Mouse (Mus musculus) retina, postnatal 7 days (tissue): Measurements from ENCODE around the gene Vax1.

ENCODE experiments used
- DNase-seq: peaks from one replicate; pipeline ENCODE4 v3.0.0-alpha.2; 2012; ENCODE audit warnings: low read depth, low spot score

Vax1 gene

GRCm38 (mm10) chr19:59169143-59169935, 517 bp downstream of the Vax1 start:
- DNase-seq = no peak

GRCm38 (mm10) chr19:59168386-59168905, 1.4 kb downstream of the Vax1 start:
- no peak for DNase-seq

DNA sequence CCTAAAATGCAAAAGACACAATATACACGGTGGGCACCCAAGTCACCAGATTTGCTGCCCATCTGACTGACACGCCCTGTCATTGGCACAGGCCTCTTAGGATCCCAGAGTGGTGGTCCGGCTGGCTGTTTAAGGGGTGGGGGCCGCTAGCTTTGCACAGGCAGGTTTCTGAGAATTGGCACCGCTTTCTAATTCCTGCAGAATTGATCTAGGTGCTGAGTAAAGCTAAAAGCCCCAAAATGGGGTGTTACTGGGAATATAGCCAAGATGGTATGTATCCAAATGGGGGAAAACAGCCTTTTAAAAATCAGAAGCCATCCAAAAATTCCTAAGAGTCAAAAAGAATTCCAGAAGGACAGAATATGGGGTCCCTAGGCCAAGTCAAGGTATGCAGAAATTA, 2.0 kb downstream of the Vax1 start:
- DNase-seq = no peak

DNA sequence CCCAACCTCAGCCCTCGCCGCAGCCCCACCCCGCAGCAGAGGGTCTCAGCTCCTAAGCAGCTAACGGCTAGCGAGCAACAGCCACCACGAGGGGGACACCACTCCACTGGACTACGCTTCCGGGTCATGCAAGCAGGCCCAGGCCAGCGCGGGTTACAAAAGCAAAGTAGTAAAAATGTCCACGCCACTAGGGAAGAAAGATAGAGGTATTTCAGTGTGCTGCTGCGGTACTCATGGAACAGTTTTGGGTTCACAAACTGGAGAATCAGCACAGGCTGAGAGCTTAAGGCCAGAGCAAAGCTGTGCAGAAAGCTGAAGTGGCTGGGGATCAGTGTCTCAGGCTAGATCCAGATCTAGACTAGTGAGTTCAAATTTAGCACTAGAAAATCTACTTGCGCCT, 3.0 kb downstream of the Vax1 start:
- no peak for DNase-seq

GRCm38 (mm10) chr19:59166311-59166761, 3.5 kb downstream of the Vax1 start:
- DNase-seq = no peak

- no peak for DNase-seq
These were observed 4.3 kb downstream of the Vax1 start for GRCm38 (mm10) chr19:59165577-59165976.

- no peak for DNase-seq
These were observed 4.8 kb downstream of the Vax1 start for GRCm38 (mm10) chr19:59164896-59165560.

DNA sequence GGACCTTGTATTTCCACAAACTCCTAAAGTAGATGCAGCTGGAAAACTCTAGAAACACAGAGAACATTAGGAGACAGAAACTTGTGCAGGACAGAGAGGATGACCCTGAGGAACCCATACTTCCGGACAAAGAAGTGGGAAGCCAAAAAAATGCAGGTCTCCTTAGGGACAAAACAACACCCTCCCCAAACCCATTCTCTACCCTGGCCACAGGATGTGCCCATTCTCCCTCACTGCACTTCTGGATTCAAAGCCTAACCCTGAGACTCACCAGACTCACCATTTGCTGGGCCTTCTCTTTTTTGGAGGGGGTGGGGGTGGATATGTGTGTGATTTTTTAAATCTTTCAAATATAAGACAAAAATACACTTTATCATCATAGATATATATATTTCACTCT, 5.7 kb downstream of the Vax1 start:
- no peak for DNase-seq

- DNase-seq = no peak
These were observed 13.2 kb downstream of the Vax1 start for GRCm38 (mm10) chr19:59156702-59157101.

- DNase-seq = no peak
These were observed 15.7 kb downstream of the Vax1 start for GRCm38 (mm10) chr19:59154171-59154570.

GRCm38 (mm10) chr19:59145492-59146140, 24.2 kb downstream of the Vax1 start:
- DNase-seq = no peak

DNA sequence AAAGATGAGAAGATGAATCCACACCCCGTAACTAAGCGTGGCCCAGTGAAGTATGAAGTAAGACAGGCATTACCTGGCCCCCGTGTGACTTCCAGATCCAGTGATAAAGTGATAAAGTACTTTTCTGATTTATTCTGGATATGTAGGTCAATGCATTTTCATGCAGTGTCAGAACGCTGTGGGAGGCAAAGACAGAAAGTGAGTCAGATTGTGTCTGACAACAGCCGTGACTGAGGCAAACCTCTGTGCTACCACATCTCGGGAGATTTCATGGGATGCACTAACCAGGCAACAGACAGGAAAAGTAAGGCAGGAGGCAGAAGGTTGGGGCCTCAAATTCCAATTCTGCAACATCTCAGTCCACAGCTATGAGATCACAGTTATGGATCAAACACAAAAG, 24.8 kb downstream of the Vax1 start:
- no peak for DNase-seq

DNA sequence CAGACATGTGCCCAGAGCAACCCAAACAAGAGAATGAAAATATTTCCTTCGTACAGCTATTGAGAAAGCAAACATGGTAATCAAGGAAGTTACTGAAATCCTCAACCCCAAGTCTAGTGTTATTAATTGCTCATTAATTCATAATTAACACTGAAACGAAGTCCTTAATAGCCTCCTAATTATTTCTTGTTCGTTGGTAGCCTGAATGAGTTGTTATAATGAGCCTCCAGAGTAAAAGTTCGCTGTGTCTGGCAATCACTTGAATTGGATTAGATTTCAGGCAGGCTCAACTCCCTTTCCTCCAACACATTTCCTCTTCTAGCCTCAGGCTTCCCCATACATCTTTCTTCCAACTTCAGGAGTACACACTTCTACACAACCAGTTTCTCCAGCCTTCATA, 27.6 kb downstream of the Vax1 start:
- DNase-seq = no peak

GRCm38 (mm10) chr19:59135387-59135786, 34.5 kb downstream of the Vax1 start:
- no peak for DNase-seq

DNA sequence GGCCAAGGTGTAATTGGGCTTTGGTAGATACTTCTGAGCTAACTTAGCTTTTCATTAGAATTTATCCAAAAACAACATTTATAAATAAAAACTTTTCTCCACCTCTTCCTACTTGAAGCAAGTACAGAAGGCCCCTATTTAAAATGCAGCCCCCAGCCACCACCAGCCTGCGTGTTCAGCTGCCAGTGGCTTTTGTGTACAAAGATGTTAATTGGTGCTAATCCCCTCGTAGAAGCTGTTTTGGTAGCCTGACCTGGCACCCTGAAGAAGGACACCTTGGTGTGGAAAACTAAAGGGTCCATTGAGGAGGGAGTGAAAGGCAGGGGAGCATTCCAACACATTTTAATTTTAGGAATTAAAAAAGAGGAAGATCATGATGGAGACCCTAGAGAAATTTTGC, 34.9 kb downstream of the Vax1 start:
- DNase-seq = no peak

DNA sequence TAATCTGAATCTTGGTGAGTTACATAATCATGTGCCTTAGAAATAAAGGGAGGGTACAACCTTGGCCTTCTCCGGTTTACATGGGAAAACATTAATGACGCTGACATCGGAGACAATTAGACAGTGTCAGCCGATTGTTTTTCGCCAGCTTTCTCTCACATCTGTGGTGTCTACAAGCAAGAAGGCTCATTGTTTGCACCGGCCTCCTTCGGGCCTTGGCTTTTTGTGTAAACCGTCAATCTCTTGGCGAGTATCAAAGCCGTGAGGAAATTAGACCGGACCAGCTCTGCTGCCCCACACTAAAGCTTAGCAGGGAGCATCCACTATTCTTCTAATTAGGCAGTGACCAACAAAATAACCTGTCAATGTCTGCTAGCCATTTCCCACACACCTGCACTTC, 36.7 kb downstream of the Vax1 start:
- DNase-seq = no peak

DNA sequence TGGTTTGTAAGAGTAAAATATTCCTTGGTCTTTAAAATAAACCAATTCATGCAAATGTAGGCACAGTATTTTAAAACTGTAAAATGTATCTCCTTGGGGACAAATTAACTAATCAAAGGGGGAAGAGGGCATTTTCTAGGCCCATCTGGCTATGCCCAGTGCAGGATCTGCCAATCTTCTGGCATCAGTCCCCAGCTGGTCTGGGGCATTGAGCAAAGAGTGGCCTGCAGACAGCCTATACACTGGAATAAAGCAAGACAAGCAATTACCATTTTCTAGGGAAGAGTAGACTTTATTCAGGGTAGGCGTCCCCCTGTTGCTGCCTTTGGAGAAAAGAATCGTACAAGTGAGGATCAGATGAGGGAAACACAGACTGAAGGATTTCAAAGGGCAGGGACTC, 40.2 kb downstream of the Vax1 start:
- DNase-seq = no peak

DNA sequence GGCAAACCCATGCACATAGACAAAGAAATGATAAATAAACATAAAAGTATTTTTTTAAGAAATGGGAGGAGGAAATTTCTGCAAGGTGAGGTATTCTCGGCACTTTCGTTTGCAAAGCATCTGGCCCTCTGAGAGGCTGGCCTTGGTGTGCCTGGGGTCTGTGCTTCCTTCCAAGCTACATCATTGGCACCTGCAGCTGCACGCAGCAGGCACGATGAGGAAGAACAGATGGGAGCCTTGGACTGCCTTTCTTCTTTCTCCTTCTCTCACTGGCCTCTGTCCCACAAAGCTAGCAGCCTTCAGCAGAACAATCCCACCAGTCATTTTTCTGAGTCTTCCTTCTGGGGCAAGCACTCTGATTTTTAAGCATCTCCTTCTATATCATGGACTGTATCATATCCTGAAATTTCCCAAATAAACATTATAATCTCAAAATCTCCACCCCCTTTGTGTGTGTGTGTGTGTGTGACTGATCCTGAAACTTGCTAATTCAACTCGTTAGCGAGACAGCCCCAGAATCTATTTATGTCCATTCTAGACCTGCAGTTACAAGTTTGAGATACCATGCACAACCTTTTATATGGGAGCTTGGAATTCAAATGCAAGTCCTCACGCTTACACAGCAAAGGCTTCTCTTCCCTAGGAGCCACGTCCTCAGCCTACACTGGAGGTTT, 41.2 kb downstream of the Vax1 start:
- DNase-seq = no peak

GRCm38 (mm10) chr19:59127424-59127823, 42.4 kb downstream of the Vax1 start:
- DNase-seq = no peak
